Mouse (Mus musculus) brain, embryonic 14.5 days (tissue): ENCODE measurements around the gene Gypa.

ENCODE experiments used
- CTCF ChIP-seq: fragments of 200-500 bp; IDR thresholded peaks from 2 replicates; pipeline ENCODE4 v1.5.1; 2012; ENCODE audit warnings: inconsistent platforms, mild to moderate bottlenecking, moderate library complexity, borderline replicate concordance; ENCODE audit not compliant: insufficient read depth, insufficient read length; ENCODE audit errors: extremely low read depth
- POLR2A ChIP-seq: fragments of 200-500 bp; IDR thresholded peaks from 2 replicates; pipeline ENCODE4 v1.6.1; 2012; ENCODE audit warnings: mild to moderate bottlenecking, inconsistent platforms, borderline replicate concordance; ENCODE audit not compliant: poor library complexity, insufficient read depth, insufficient read length, severe bottlenecking; ENCODE audit errors: extremely low read depth

DNA sequence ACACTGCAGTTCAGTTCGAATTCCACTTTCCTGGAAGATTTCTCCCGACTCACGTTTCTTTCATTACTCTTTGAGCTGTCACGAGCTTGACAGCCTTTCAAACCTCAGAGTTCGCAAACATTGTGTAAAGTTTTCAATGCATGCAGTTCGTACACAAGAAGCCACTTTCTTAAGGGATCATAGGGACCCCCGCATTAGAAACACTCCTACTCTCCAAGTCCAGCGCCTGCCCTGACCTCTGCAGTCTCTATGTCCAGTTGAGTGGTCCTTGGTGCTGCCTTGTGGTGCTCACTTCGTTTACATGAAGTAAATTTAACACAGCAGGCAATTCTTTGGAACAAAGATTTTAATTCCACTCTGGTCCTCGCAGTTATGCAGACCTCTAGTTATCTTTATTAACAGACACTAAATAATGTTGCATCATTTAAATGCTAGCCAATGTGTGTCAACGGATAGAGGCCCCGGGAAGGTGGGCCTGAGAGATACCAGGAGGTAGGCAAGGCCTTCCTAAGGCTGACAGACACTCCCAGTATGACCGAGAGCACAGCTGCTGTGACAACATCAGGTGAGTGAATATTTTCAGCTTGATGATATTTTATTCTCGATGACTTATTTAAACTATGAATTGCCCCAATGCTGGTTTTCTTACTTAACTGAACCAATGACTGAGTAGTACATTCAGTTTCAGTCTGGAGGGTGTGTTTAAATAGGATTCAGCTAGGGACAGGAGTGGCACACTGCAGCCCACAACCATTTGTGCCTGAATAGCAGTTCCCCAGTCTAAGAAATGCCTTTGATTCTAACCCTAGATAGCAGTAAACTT is at the start of gene Gypa:
- TF ChIP-seq POLR2A (no peak), CTCF (no peak)
